Mouse (Mus musculus) central nervous system, embryonic 11.5 days (tissue): ENCODE results near the gene Susd1. TPM values are rescaled to one million over a fixed set of nuclear protein-coding genes. Genes with fewer than 3 reads are reported as not detected.

ENCODE experiments used
- polyA plus RNA-seq: library from polyadenylated mRNA; depleted of rRNA; stranded (reverse); fragments of >200 nt; gene quantifications from 2 replicates; pipeline ENCODE4 v1.2.3, GENCODE M21; 2012; rRNA removed

The Susd1 gene
- polyA plus RNA-seq, result 6.0 and 6.7 TPM in 2 replicates

GRCm38 (mm10) chr4:59437990-59438854 is at the start of gene Susd1:
Susd1 (minus strand) TSS chr4:59438633.

Other genes starting within 250 kb of the Susd1 start
- gene Ugcg, start 249.4 kb downstream of the Susd1 start, polyA plus RNA-seq, result 30.5 and 46.9 TPM in 2 replicates
- gene Ptbp3, start 110.7 kb upstream of the Susd1 start, polyA plus RNA-seq, result 13.0 and 32.3 TPM in 2 replicates
- 21.2 and 22.0 TPM in 2 replicates for gene Hsdl2, start 142.9 kb upstream of the Susd1 start, polyA plus RNA-seq
- 12.6 and 19.2 TPM in 2 replicates for gene E130308A19Rik, start 187.6 kb upstream of the Susd1 start, polyA plus RNA-seq